Mouse (Mus musculus) spleen, adult 2 months (tissue): ENCODE measurements around the gene Lypd6. TPM values are rescaled to one million over a fixed set of nuclear protein-coding genes. Genes with fewer than 3 reads are reported as not detected.

Source experiments
- DNase-seq, 2 experiments: peaks; one replicate each; pipeline versions ENCODE4 v3.0.0 to v3.0.0-alpha.2; 2012 to 2021; ENCODE audit warnings: low spot score in 2 of 2, low read depth in 1 of 2
- H3K27ac ChIP-seq: fragments of 200-500 bp; 2 replicates; pipeline ENCODE4 v1.5.1; 2012; ENCODE audit warnings: low read length, inconsistent platforms; ENCODE audit not compliant: insufficient read depth
- H3K27me3 ChIP-seq: fragments of 200-500 bp; 2 replicates; pipeline ENCODE4 v1.6.1; 2012; ENCODE audit warnings: mild to moderate bottlenecking, moderate library complexity, low read length, inconsistent platforms; ENCODE audit not compliant: control insufficient read depth, insufficient read depth
- H3K36me3 ChIP-seq: fragments of 200-500 bp; 2 replicates; pipeline ENCODE4 v1.6.1; 2012; ENCODE audit warnings: mild to moderate bottlenecking, low read length, inconsistent platforms; ENCODE audit not compliant: control insufficient read depth, insufficient read depth
- H3K4me1 ChIP-seq: fragments of 200-500 bp; 2 replicates; pipeline ENCODE4 v1.6.1; 2011; ENCODE audit warnings: inconsistent platforms; ENCODE audit not compliant: control insufficient read depth, insufficient read depth, insufficient read length
- H3K4me3 ChIP-seq: fragments of 200-500 bp; 2 replicates; pipeline ENCODE4 v1.5.1; 2011; ENCODE audit warnings: mild to moderate bottlenecking, inconsistent platforms; ENCODE audit not compliant: insufficient read depth, insufficient read length; ENCODE audit errors: extremely low read depth
- CTCF ChIP-seq: fragments of 200-500 bp; IDR thresholded peaks from 2 replicates; pipeline ENCODE4 v1.5.1; 2011; ENCODE audit warnings: mild to moderate bottlenecking, inconsistent platforms; ENCODE audit not compliant: insufficient read depth, insufficient read length, insufficient replicate concordance; ENCODE audit errors: extremely low read depth
- POLR2A ChIP-seq: fragments of 200-500 bp; IDR thresholded peaks from 2 replicates; pipeline ENCODE4 v1.6.1; 2011; ENCODE audit warnings: low read depth, low read length, inconsistent platforms
- WGBS: fragments of 180-500 bp; shearing (Covaris S2); methylation state at CpG from one replicate; pipeline ENCODE4 v1.1.7; 2018; 5-methylcytosine and 5-hydroxymethylcytosine counted together
- polyA plus RNA-seq: library from polyadenylated mRNA; depleted of rRNA; stranded (reverse); fragments of >200 nt; gene quantifications from 2 replicates; pipeline ENCODE4 v1.2.3, GENCODE M21; 2012; rRNA removed

The Lypd6 gene
- polyA plus RNA-seq, 1 experiment = 0.78 TPM

GRCm38 (mm10) chr2:50233491-50233890, 167.3 kb downstream of the Lypd6 start:
- Histone ChIP-seq H3K4me1 (no peaks in the 10 kb centered on the region), H3K27me3 (no peaks in the 10 kb centered on the region), H3K4me3 (no peak overlapping the region), H3K36me3 (no peaks in the 10 kb centered on the region), H3K27ac (no peak overlapping the region)
- no peak for TF ChIP-seq CTCF
- no peak for TF ChIP-seq POLR2A
- DNase-seq = no peak
- 82% methylated on average over 8 of the region's 8 CpGs for WGBS

Other genes with a start within 250 kb of the Lypd6 start
- 18.5 and 29.3 TPM in 2 replicates for gene Mmadhc, start 230.4 kb downstream of the Lypd6 start, polyA plus RNA-seq